Mouse (Mus musculus): ENCODE data around the gene Crp. TPM values are rescaled to one million over a fixed set of nuclear protein-coding genes. Genes with fewer than 3 reads are reported as not detected.

Gene Crp
- polyA plus RNA-seq, 1 experiment from 2014 or later: not detected

DNA sequence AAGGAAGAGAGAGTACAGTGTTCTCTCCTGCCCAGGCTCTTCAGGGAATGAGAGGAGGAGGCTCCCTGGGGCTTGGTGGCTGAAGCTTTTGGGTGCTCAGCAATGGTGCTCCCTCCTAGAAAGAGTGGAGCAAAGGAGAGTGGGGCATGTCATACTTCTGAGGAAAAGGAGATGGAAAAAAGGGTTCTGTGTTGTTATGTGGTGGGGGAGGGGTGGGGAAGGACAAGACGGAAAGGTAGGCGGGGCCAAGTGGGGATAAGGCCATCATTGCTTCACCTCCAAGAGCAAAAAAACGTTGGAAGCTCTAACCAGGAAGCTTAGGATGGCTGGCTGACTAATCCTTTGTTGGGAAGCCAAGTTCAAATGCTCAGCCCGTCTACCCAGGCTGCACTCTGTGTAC, 14.1 kb downstream of the Crp start:
- no peak overlapping the region for H3K9ac ChIP-seq
- no peak overlapping the region for H3K4me3 ChIP-seq
- no peak for ATAC-seq (replicated peaks; ENCODE audit: insufficient number of reproducible peaks, insufficient read depth, low FRiP score, low read depth)
- H3K27ac ChIP-seq: peak overlapping the region; percentile 63
- WGBS: 54% methylated on average over 4 of the region's 4 CpGs
- H3K27me3 ChIP-seq: no peaks in the 10 kb centered on the region
- H3K4me2 ChIP-seq: no peak overlapping the region
- no peaks in the 10 kb centered on the region for H3K36me3 ChIP-seq
- H3K9me3 ChIP-seq (replicated peaks): no peaks in the 10 kb centered on the region
- H3K4me1 ChIP-seq (replicated peaks): no peaks in the 10 kb centered on the region

DNA sequence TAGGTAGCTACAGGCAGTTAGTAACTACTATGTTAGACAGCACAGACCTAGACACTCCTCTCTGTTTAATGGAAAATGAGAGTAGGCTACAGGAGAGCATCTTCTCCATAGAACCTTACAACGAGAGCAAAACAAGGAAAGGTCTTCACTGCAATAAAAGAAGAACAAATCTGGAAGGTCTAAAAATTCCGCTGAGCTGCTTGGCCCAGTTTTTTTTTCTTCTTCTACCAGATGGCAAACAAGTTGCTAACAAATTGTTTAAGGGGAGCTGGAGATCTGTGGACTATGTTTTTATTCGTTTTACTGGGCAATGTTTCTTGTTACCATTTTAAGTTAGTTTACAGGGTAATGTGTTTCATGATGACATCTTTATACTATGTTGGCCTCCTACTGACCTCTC, 53.4 kb downstream of the Crp start:
- 64% methylated on average over 3 of the region's 3 CpGs for WGBS
- no peak for ATAC-seq (replicated peaks; ENCODE audit: insufficient number of reproducible peaks, insufficient read depth, low FRiP score, low read depth)
- no peaks in the 10 kb centered on the region for H3K9me3 ChIP-seq (replicated peaks)
- H3K9ac ChIP-seq: no peak overlapping the region
- no peak overlapping the region for H3K27ac ChIP-seq
- H3K4me1 ChIP-seq (replicated peaks): no peaks in the 10 kb centered on the region
- no peak overlapping the region for H3K4me2 ChIP-seq
- H3K36me3 ChIP-seq: no peaks in the 10 kb centered on the region
- no peak overlapping the region for H3K4me3 ChIP-seq
- H3K27me3 ChIP-seq: no peaks in the 10 kb centered on the region; the same call in 1 of the 2 replicates

DNA sequence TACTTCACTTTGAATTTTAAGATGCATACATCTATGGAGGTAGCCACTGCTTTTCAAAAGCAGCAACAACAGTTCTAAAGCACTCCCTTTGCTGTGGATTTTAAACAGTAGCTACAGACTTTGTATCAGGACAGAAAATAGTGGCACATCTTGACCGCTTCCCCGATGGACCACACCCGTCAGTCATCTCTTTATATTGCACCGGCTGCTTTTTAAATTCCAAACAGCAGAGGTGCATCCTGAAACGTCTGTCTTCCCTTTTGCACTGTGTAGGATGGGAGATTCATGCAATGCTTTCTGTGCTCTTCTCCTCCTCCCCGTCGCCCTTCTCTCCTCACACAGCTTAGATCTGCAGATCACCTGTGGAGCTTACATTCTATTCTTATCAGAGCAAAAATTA, 57.3 kb downstream of the Crp start:
- no peak overlapping the region for H3K27ac ChIP-seq
- H3K4me2 ChIP-seq: no peak overlapping the region
- no peaks in the 10 kb centered on the region for H3K9me3 ChIP-seq (replicated peaks)
- no peak overlapping the region for H3K4me3 ChIP-seq
- 68% methylated on average over 7 of the region's 7 CpGs for WGBS
- H3K9ac ChIP-seq: no peak overlapping the region
- no peaks in the 10 kb centered on the region for H3K36me3 ChIP-seq
- H3K27me3 ChIP-seq: no peaks in the 10 kb centered on the region; the same call in 1 of the 2 replicates
- ATAC-seq (replicated peaks; ENCODE audit: insufficient number of reproducible peaks, insufficient read depth, low FRiP score, low read depth): no peak
- no peaks in the 10 kb centered on the region for H3K4me1 ChIP-seq (replicated peaks)

DNA sequence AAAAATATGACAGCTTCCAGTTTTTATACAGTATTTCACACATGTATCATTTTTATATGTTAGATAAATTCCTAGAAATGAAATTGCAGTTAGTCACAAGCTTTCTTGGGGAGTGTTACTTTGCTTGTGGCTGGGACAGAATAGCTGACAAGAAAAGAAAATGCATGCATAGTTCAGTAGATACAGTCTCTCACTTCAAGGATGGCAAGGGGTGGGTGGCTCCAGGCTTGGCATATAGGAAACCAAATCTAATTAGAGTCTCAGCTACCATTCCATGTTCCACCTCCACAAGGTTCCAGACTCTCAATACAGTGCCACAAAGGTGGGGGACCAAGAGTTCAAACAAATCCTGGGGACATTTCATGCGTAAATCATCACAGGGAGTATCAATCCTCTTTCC, 61.7 kb downstream of the Crp start:
- WGBS: 76% methylated on average over 1 of the region's 1 CpGs
- no peaks in the 10 kb centered on the region for H3K36me3 ChIP-seq
- H3K9me3 ChIP-seq (replicated peaks): no peaks in the 10 kb centered on the region
- ATAC-seq (replicated peaks; ENCODE audit: insufficient number of reproducible peaks, insufficient read depth, low FRiP score, low read depth): no peak
- no peak overlapping the region for H3K4me3 ChIP-seq
- H3K4me2 ChIP-seq: no peak overlapping the region
- no peaks in the 10 kb centered on the region for H3K4me1 ChIP-seq (replicated peaks)
- H3K27ac ChIP-seq: no peak overlapping the region
- no peaks in the 10 kb centered on the region for H3K27me3 ChIP-seq
- H3K9ac ChIP-seq: no peak overlapping the region

DNA sequence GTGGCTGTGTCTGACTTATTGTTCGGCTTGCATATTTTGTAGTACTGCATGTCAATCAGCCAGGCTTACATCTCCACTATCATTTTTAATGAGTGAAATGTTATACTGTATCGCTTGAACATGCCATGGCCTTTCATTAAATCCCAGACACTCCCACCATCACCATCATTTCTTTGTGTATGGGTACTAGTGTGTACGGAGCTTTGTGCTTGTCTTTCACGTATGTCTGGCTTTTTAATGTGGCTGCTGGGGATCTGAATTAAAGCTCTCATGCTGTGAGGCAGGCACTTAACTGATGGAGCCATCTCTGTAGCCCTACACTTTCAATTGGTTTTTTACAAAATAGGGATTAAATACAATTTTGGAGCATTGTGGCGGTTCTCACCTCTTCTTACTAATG, 81.3 kb downstream of the Crp start:
- H3K9me3 ChIP-seq (replicated peaks): no peaks in the 10 kb centered on the region
- 83% methylated on average over 5 of the region's 5 CpGs for WGBS

DNA sequence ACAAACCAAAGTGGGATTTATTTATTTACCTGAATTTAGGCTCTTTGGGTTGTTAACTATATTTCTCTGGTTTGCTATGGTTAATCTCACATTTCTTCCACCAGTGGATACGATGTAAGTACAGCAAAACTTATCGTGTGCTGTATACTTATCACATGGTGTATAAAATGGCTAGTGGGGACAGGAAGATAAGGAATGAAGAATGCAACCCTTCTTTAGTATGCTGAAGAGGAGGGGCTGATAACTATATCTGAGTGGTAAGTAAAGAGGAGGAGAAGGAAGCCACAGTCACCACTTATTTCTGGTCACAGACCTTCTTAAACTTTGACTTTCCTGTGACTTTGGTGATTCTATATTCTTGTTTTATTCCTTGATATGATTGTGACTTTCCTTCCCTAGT, 87.5 kb downstream of the Crp start:
- no peak for ATAC-seq (replicated peaks; ENCODE audit: insufficient number of reproducible peaks, insufficient read depth, low FRiP score, low read depth)
- H3K4me2 ChIP-seq: no peak overlapping the region
- 30% methylated on average over 2 of the region's 2 CpGs for WGBS
- H3K9me3 ChIP-seq (replicated peaks): no peaks in the 10 kb centered on the region
- no peaks in the 10 kb centered on the region for H3K36me3 ChIP-seq
- no peaks in the 10 kb centered on the region for H3K4me1 ChIP-seq (replicated peaks)
- no peak overlapping the region for H3K27ac ChIP-seq
- no peaks in the 10 kb centered on the region for H3K27me3 ChIP-seq
- no peak overlapping the region for H3K9ac ChIP-seq
- H3K4me3 ChIP-seq: no peak overlapping the region

More for the DNA sequence above, 81.3 kb downstream of the Crp start:
- H3K4me3 ChIP-seq: no peak overlapping the region
- H3K27ac ChIP-seq: no peak overlapping the region
- no peaks in the 10 kb centered on the region for H3K4me1 ChIP-seq (replicated peaks)
- H3K27me3 ChIP-seq: no peaks in the 10 kb centered on the region
- ATAC-seq (replicated peaks; ENCODE audit: insufficient number of reproducible peaks, insufficient read depth, low FRiP score, low read depth): no peak
- no peaks in the 10 kb centered on the region for H3K36me3 ChIP-seq
- no peak overlapping the region for H3K9ac ChIP-seq
- no peak overlapping the region for H3K4me2 ChIP-seq

DNA sequence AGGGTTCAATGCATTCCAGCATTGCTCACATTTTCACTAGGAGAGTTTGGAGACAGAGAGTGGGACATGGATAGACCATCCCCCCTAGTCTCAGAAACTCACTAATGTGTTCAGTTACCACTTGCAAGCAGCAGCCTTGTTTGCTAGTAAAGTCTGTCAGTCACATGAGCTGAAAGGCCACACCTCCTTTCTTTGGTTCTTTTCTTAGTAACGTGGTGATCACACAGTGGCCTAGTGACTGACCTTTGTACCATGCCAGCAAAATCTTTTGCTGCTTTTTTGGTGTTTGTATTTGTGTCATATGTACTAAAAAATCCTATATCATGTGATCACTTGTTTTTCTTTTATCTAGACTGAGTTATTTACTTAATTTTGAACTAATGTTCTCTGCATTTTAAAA, 88.0 kb downstream of the Crp start:
- ATAC-seq (replicated peaks; ENCODE audit: insufficient number of reproducible peaks, insufficient read depth, low FRiP score, low read depth): no peak
- Histone ChIP-seq H3K4me2 (no peak overlapping the region), H3K4me1 (replicated peaks) (no peaks in the 10 kb centered on the region), H3K9me3 (replicated peaks) (no peaks in the 10 kb centered on the region), H3K36me3 (no peaks in the 10 kb centered on the region), H3K4me3 (no peak overlapping the region), H3K9ac (no peak overlapping the region), H3K27ac (no peak overlapping the region), H3K27me3 (no peaks in the 10 kb centered on the region)
- WGBS: 12% methylated on average over 1 of the region's 1 CpGs

DNA sequence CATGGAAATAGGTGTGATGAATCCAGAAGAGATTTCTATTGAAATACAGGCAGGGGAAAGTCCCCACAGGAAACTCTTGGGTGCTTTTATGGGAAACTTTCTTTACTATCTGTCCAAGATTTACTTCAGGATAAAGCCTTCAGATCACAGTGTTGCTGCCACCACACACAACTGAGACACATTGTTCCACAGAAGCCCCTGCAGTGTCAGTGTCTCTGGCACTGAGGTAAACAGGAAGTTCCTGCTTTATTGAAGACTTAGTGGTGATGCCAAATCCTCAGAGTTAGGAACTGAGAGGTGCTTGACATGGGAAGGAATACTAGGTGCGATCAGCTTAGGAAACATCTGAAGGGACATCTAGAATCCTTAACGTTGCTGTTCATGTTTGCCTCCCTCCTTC, 131.1 kb downstream of the Crp start:
- Histone ChIP-seq H3K4me2 (no peak overlapping the region), H3K9ac (no peak overlapping the region), H3K4me3 (no peak overlapping the region), H3K9me3 (replicated peaks) (no peaks in the 10 kb centered on the region), H3K36me3 (no peaks in the 10 kb centered on the region), H3K27ac (no peak overlapping the region), H3K4me1 (replicated peaks) (no peaks in the 10 kb centered on the region), H3K27me3 (no peaks in the 10 kb centered on the region)
- ATAC-seq (replicated peaks; ENCODE audit: insufficient number of reproducible peaks, insufficient read depth, low FRiP score, low read depth): no peak
- WGBS: 64% methylated on average over 2 of the region's 2 CpGs

DNA sequence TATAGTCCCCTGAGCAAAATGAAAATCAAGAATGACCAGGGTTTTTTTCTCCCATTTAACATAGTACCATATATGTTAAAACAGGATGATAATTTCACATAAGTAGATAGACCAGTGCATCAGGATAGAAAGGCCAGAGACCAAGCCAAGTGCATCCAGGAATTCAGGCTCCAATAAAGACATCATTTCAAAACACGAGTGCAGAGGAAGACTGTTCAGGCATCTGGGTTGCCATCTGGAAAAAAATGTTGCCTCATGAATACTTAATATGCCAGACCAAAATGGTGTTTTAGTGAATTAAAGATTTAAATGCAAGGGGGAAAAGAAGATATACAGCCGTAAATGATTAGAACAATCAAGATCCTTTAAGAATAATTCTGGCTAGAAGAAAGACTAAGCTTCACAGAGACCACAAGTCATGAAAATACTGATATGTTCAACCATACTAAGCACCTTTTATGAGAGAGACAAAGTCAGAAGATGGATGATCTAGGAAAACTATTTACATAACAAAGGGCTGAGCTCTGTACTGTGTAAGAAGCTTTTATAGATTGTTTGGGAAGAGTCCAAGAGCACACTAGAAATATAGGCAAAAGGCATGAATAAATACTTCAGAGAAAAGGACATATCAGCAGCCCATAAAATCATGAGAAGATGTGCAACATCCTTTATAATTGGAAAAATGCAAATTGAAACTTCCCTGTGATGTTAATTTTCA, 149.3 kb downstream of the Crp start:
- Histone ChIP-seq H3K4me1 (replicated peaks) (no peaks in the 10 kb centered on the region), H3K4me2 (no peak overlapping the region), H3K27me3 (no peaks in the 10 kb centered on the region), H3K27ac (no peak overlapping the region), H3K36me3 (no peaks in the 10 kb centered on the region), H3K9ac (no peak overlapping the region), H3K4me3 (no peak overlapping the region), H3K9me3 (replicated peaks) (no peaks in the 10 kb centered on the region)
- WGBS: 76% methylated on average over 2 of the region's 2 CpGs
- no peak for ATAC-seq (replicated peaks; ENCODE audit: insufficient number of reproducible peaks, insufficient read depth, low FRiP score, low read depth)

DNA sequence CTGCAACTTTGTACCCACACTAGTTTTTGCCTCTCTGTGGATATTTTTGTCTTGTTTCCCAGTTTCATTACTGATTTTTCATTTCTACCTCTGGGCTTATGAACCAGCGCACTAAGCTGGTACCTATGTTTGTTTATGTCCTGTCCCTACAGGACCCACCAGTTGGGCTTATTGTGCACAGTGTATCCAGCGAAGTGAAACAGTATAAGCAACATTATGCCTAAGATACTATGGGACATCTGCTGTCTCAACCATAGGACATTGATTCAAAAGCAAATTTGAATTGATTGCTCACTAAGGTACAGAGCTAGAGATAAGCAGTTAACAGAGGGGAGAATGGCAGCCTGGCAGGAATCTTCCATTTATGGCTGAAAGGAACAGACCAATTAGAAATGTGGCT, 150.3 kb downstream of the Crp start:
- H3K36me3 ChIP-seq: no peaks in the 10 kb centered on the region
- H3K27ac ChIP-seq: no peak overlapping the region
- H3K4me1 ChIP-seq (replicated peaks): no peaks in the 10 kb centered on the region
- no peak overlapping the region for H3K4me3 ChIP-seq
- no peak for ATAC-seq (replicated peaks; ENCODE audit: insufficient number of reproducible peaks, insufficient read depth, low FRiP score, low read depth)
- H3K4me2 ChIP-seq: no peak overlapping the region
- no peaks in the 10 kb centered on the region for H3K9me3 ChIP-seq (replicated peaks)
- 76% methylated on average over 2 of the region's 2 CpGs for WGBS
- H3K27me3 ChIP-seq: no peaks in the 10 kb centered on the region
- no peak overlapping the region for H3K9ac ChIP-seq

DNA sequence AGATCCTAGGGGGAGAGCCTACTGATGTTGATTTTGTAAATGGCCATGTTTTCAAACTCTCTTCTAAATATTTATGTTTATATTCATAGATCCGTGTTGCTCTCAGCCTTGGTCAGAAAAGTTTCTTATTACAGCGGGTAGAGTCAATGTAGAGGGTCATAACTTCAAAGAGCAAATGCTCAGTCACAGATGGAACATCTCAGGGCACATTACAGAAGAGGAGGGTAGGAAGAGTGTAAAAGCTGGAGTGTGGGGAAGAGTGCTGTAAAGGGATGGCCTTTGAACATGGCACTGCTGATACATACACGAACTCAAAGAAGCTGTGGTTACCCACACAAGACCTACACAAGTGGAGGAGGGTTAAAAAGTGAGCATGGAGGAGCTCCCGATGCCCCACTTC, 177.4 kb downstream of the Crp start:
- Histone ChIP-seq H3K9me3 (replicated peaks) (no peaks in the 10 kb centered on the region), H3K36me3 (no peaks in the 10 kb centered on the region), H3K27me3 (no peaks in the 10 kb centered on the region), H3K4me3 (no peak overlapping the region), H3K27ac (no peak overlapping the region), H3K4me1 (replicated peaks) (no peaks in the 10 kb centered on the region), H3K9ac (no peak overlapping the region), H3K4me2 (no peak overlapping the region)
- 62% methylated on average over 4 of the region's 4 CpGs for WGBS
- no peak for ATAC-seq (replicated peaks; ENCODE audit: insufficient number of reproducible peaks, insufficient read depth, low FRiP score, low read depth)

DNA sequence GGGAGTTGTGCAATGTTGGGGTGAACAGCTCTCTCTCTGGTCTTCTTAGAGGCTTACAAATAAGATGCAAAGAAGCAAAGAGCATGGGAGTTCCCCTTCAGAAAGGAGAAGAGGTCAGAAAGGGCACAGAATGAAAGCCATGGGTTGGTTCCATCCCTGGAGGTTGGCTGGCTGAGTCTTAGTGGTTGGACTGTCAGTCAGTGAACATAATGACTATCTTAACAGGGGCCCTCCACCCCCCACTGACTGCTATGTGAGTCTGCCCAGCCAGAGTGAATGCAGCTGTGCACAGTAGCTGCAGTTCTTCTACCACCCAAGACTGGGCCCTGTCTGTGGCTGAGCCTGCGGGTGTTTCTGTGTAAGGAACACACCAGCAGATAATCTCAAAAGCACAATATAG, 178.8 kb downstream of the Crp start:
- H3K27me3 ChIP-seq: no peaks in the 10 kb centered on the region
- H3K9ac ChIP-seq: no peak overlapping the region
- no peaks in the 10 kb centered on the region for H3K36me3 ChIP-seq
- H3K27ac ChIP-seq: no peak overlapping the region
- 65% methylated on average over 1 of the region's 1 CpGs for WGBS
- H3K4me1 ChIP-seq (replicated peaks): no peaks in the 10 kb centered on the region
- no peak for ATAC-seq (replicated peaks; ENCODE audit: insufficient number of reproducible peaks, insufficient read depth, low FRiP score, low read depth)
- H3K4me2 ChIP-seq: no peak overlapping the region
- no peak overlapping the region for H3K4me3 ChIP-seq
- H3K9me3 ChIP-seq (replicated peaks): no peaks in the 10 kb centered on the region
